Mouse (Mus musculus) limb, embryonic 11.5 days (tissue): ENCODE measurements around the gene Col6a1. TPM values are rescaled to one million over a fixed set of nuclear protein-coding genes. Genes with fewer than 3 reads are reported as not detected.
A peak's percentile ranks its signal among the peaks of the same experiment; 100 is the strongest.
"Not testable (repeated sequence)": the region's sequence is repeated elsewhere in the genome, so short reads cannot be mapped to it uniquely, and the experiment has no call there.

Source experiments
- ATAC-seq: fragments of 200-750 bp; cut with Nextera tagmentation; 2 replicates; pipeline ENCODE4 v1.8.0; 2017; ENCODE audit warnings: low read depth; ENCODE audit not compliant: insufficient number of reproducible peaks, low FRiP score, low TSS enrichment
- DNase-seq: peaks from one replicate; pipeline ENCODE4 v3.0.0-alpha.2; 2015; ENCODE audit warnings: low spot score
- H3K27ac ChIP-seq: fragments of 300-500 bp; sonication (generic); replicated peaks from 2 replicates; pipeline ENCODE4 v1.5.1; 2014; ENCODE audit warnings: low read depth, mild to moderate bottlenecking, low read length
- H3K27me3 ChIP-seq: fragments of 300-500 bp; sonication (generic); 2 replicates; pipeline ENCODE4 v1.6.1; 2014; ENCODE audit warnings: mild to moderate bottlenecking, low read length, mixed read lengths; ENCODE audit not compliant: control insufficient read depth, insufficient read depth
- H3K36me3 ChIP-seq: fragments of 300-500 bp; sonication (generic); 2 replicates; pipeline ENCODE4 v1.6.1; 2014; ENCODE audit warnings: mild to moderate bottlenecking, low read length, moderate library complexity, mixed read lengths; ENCODE audit not compliant: control insufficient read depth, insufficient read depth
- H3K4me1 ChIP-seq: fragments of 300-500 bp; sonication (generic); 2 replicates; pipeline ENCODE4 v1.6.1; 2014; ENCODE audit warnings: low read length, mixed read lengths; ENCODE audit not compliant: control insufficient read depth, insufficient read depth
- H3K4me2 ChIP-seq: fragments of 300-500 bp; sonication (generic); 2 replicates; pipeline ENCODE4 v1.6.1; 2014; ENCODE audit warnings: low read depth, mild to moderate bottlenecking, moderate library complexity; ENCODE audit not compliant: severe bottlenecking
- H3K4me3 ChIP-seq: fragments of 300-500 bp; sonication (generic); 2 replicates; pipeline ENCODE4 v1.5.1; 2014; ENCODE audit warnings: low read depth, low read length
- H3K9ac ChIP-seq: fragments of 300-500 bp; sonication (generic); 2 replicates; pipeline ENCODE4 v1.6.1; 2014; ENCODE audit warnings: mild to moderate bottlenecking, low read length
- H3K9me3 ChIP-seq: fragments of 300-500 bp; sonication (generic); 2 replicates; pipeline ENCODE4 v1.6.1; 2016; ENCODE audit warnings: low read length; ENCODE audit not compliant: control insufficient read depth
- WGBS: fragments of 180-500 bp; shearing (Covaris S2); extraction: QIAGEN DNeasy Blood & Tissue Kit; methylation state at CpG from one replicate; pipeline ENCODE4 v1.1.7; 2014; 5-methylcytosine and 5-hydroxymethylcytosine counted together
- polyA plus RNA-seq: library from polyadenylated mRNA; unstranded; fragments of >200 nt; fragmentation: Nextera tagmentation; extraction: Ambion mirVana; gene quantifications from 2 replicates; pipeline ENCODE4 v1.2.1, GENCODE M21; 2014

Col6a1 gene
- polyA plus RNA-seq, 1 experiment from 2014 or later: 9.7 TPM

DNA sequence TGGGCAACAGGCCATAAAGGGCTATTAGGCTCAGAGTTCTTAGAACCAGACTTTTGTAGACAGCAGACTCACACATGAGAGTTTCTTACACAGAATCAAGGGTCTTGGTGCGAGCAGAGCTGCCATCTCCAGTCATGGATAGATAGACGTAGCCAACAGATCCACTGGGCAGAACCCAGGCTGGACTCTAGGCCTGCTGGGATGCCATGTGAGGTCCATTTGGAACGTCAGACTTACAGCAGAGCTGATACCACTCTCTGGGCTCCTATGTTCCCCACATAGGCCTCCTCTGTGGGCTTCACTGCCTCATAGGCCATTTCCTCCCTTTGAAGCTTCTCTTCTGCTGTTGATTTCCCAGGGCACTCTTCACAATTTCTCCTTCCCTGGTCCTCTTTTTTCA, 27.7 kb upstream of the Col6a1 start:
- H3K4me1 ChIP-seq: no peaks in the 10 kb centered on the region
- no peak overlapping the region for H3K9ac ChIP-seq
- no peak overlapping the region for H3K4me3 ChIP-seq
- peak; percentile 15 for DNase-seq
- no peak overlapping the region for H3K4me2 ChIP-seq
- no peaks in the 10 kb centered on the region for H3K27me3 ChIP-seq
- no peaks in the 10 kb centered on the region for H3K9me3 ChIP-seq
- no peaks in the 10 kb centered on the region for H3K36me3 ChIP-seq
- ATAC-seq: no peak
- no peak overlapping the region for H3K27ac ChIP-seq
- WGBS: 91% methylated on average over 3 of the region's 3 CpGs

DNA sequence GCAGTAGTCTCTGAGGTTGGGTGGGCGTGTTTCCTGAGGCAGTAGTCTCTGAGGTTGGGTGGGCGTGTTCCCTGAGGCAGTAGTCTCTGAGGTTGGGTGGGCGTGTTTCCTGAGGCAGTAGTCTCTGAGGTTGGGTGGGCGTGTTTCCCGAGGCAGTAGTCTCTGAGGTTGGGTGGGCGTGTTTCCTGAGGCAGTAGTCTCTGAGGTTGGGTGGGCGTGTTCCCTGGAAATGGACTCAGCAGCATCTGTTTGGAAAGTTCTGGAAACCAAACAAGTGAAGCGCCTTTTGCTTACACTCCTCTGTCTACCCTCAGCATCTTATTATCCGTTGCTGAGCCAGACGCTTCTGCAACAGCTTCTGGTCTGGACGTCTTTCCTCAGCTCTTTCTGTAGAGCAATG, 18.3 kb upstream of the Col6a1 start:
- 51% methylated on average over 11 of the region's 11 CpGs for WGBS
- DNase-seq: peak; percentile 15
- not testable (repeated sequence) for H3K4me3 ChIP-seq, H3K4me1 ChIP-seq, H3K4me2 ChIP-seq, H3K27ac ChIP-seq, H3K9ac ChIP-seq, H3K9me3 ChIP-seq, ATAC-seq, H3K27me3 ChIP-seq, H3K36me3 ChIP-seq

DNA sequence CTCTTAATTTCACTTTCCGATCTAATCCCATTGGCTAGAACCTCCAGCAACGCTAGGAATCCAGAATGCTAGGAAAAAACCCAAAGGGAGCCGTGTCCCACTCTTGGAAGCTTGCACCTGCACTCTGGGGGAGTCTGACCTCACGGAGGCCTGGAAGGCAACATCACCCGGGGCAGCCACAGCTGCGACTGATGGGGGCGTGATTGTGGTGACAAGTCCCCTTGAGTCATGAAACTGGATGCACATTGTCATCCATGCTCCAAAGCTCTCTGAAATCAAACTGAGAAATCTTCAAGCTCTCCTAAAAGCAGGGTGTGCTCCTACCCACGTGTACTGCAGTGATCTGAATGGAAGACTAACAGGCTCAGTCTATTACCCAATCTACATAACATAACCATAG, 10.8 kb upstream of the Col6a1 start:
- H3K27me3 ChIP-seq: no peaks in the 10 kb centered on the region
- no peaks in the 10 kb centered on the region for H3K36me3 ChIP-seq
- no peak overlapping the region for H3K4me2 ChIP-seq
- DNase-seq: peak; percentile 17
- H3K9me3 ChIP-seq: no peaks in the 10 kb centered on the region
- H3K9ac ChIP-seq: no peak overlapping the region
- no peak overlapping the region for H3K27ac ChIP-seq
- ATAC-seq: no peak
- H3K4me3 ChIP-seq: no peak overlapping the region
- peaks cover 25% of the 10 kb centered on the region for H3K4me1 ChIP-seq
- 68% methylated on average over 8 of the region's 8 CpGs for WGBS

DNA sequence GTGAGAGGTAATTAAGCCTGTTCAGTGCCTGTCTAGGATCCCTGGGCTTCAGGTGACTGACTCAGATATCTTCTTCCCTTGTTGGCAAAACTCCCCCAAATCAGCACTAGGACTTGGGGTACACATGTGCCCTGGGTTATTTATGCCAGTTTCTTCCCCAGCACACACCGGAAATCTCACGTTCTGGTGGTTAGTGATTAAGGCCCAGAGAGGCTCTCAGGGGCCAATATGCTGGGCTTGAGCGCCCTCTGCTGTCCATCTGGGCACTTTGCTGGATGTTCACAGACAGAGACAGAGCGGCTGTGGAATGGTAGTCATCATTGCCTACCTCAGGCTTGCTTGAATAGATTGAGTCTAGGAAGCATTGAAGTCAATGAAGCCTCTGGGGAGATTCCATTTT, 9.0 kb upstream of the Col6a1 start:
- Histone ChIP-seq H3K27me3 (no peaks in the 10 kb centered on the region), H3K4me1 (peaks cover 26% of the 10 kb centered on the region), H3K9ac (no peak overlapping the region), H3K4me3 (no peak overlapping the region), H3K36me3 (no peaks in the 10 kb centered on the region), H3K9me3 (no peaks in the 10 kb centered on the region), H3K27ac (no peak overlapping the region), H3K4me2 (no peak overlapping the region)
- 2% methylated on average over 4 of the region's 4 CpGs for WGBS
- ATAC-seq (peak; percentile 28; the same call in 1 of the 2 replicates), DNase-seq (peak; percentile 89)

DNA sequence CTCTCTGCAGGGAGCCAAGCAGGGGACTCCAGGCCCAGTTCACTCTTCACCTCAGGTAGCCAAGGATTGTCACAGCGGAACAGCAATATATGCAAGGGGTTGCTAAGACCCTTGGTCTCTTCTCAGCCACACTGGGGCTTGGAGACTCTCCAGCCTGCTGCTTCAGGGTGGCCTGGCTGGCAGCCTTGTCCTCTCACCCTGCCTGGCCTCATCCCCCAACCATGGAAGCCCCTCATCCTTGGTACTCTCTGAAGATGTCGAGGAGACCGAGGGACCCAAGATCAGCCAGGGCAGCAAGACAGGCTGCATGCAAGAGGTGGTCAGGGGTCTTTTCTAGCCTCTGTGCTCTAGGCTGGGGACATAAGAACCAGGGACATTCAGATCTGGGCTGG, 7.7 kb upstream of the Col6a1 start:
- H3K27me3 ChIP-seq: no peaks in the 10 kb centered on the region
- H3K27ac ChIP-seq: peak overlapping the region; percentile 79
- H3K4me2 ChIP-seq: peak overlapping the region; percentile 26
- no peaks in the 10 kb centered on the region for H3K36me3 ChIP-seq
- 45% methylated on average over 3 of the region's 3 CpGs for WGBS
- no peak overlapping the region for H3K9ac ChIP-seq
- H3K9me3 ChIP-seq: no peaks in the 10 kb centered on the region
- 0 out of 2 replicates have a peak, but pooled peaks have one; percentile 1 for ATAC-seq
- peaks cover 26% of the 10 kb centered on the region for H3K4me1 ChIP-seq
- no peak overlapping the region for H3K4me3 ChIP-seq
- DNase-seq: no peak

DNA sequence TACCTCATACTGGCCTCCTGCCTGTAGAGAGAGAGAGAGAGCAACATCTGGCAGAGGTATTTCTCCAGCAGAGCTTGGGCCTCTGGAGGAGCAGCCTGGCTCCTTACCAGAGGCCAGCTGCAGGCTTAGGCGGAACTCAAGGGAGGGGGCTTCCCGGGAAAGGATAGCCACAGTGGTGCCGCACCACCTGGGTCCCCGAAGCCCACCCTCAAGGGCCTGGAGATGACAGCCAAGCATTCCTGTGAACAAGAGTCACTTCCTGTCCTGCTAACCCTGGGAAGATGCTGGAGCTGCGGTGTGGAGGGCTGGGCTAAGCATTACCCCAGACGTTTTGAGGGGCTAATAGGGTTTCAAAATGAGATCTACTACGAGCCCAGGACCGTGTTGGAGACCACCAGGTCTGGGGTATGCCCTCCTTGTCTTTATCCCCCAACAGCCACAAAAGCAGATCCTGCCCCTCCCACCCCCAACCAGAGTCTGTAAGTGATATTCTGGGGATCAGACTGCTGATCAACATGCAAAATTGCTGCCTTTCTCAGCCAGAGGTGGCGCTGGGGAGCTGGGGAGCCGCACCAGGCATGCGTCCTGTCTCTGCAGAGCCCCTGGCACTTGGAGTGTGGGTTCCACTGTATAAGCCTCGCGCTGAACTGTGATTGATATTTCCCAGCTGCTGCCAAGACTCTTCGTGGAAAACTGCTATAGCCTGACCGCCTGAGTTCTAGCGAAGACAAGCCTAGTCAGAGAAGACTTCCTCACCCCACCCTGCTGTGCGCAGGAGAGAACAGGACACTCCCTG, 7.1 kb upstream of the Col6a1 start:
- H3K9ac ChIP-seq: 0 out of 2 replicates have a peak overlapping the region, but pooled peaks have one; percentile 5
- peak; percentile 91 for DNase-seq
- no peaks in the 10 kb centered on the region for H3K27me3 ChIP-seq
- no peaks in the 10 kb centered on the region for H3K9me3 ChIP-seq
- peaks cover 26% of the 10 kb centered on the region for H3K4me1 ChIP-seq
- ATAC-seq: peak; percentile 89
- H3K27ac ChIP-seq: peak overlapping the region; percentile 79
- 0 out of 2 replicates have a peak overlapping the region, but pooled peaks have one; percentile 1 for H3K4me3 ChIP-seq
- H3K4me2 ChIP-seq: peak overlapping the region; percentile 26
- H3K36me3 ChIP-seq: no peaks in the 10 kb centered on the region
- WGBS: 8% methylated on average over 17 of the region's 17 CpGs

DNA sequence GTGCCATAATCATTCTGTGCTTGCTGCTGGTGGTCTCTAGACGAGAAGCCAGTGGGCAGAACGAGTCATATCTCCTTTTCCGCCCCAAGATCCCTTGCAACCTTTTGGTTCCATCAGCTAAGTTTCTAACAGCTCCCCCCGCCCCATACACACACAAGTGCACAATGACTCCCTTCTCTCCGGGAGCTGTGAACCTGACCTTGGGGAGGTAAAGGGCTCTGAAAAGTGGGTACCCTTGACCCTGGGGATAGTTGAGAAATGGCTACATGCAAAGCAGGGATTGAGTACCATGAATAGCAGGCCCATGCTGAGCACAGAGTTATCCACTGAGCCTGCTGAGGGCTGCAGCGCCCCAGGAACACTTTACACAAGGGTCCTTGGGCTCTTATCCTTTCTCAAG, 6.4 kb upstream of the Col6a1 start:
- DNase-seq (no peak), ATAC-seq (no peak)
- Histone ChIP-seq H3K27ac (peak overlapping the region; percentile 79), H3K4me2 (no peak overlapping the region), H3K9ac (no peak overlapping the region), H3K36me3 (no peaks in the 10 kb centered on the region), H3K9me3 (no peaks in the 10 kb centered on the region), H3K27me3 (no peaks in the 10 kb centered on the region), H3K4me1 (peaks cover 26% of the 10 kb centered on the region), H3K4me3 (no peak overlapping the region)
- 70% methylated on average over 6 of the region's 6 CpGs for WGBS

DNA sequence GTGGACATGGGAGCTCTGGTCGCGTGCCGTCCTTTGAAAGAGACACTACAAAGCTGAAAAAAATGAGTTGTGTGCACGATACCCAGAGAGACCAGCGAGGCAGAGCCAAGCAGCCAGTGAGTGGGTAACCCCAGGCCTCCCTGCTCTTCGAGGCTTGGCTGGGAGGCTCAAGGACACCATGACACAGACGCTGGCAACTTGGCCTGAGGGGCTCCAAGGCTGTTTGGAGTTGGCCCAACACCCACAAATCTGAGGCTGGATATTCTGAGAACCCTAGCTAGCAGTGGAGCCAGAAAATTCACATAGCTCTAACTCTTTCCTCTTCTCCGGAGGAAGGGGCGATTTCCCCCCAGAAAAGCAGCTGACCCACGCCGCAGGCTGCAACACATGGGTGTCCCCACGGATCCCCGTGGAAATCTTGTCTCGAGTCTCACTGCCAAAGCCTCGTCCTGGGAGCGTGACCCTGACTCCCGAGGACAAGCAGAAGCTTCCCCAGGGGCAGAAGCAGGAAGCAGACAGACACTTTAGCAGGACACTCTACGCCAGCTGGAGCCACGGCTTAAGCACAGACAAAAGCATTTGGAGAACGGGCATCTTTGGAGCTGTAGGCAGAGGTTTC, 5.8 kb upstream of the Col6a1 start:
- no peak overlapping the region for H3K4me2 ChIP-seq
- no peak overlapping the region for H3K9ac ChIP-seq
- no peak overlapping the region for H3K4me3 ChIP-seq
- H3K27ac ChIP-seq: no peak overlapping the region; the same call in 1 of the 2 replicates
- no peaks in the 10 kb centered on the region for H3K27me3 ChIP-seq
- no peaks in the 10 kb centered on the region for H3K9me3 ChIP-seq
- DNase-seq (no peak), ATAC-seq (no peak)
- 75% methylated on average over 20 of the region's 20 CpGs for WGBS
- no peaks in the 10 kb centered on the region for H3K36me3 ChIP-seq
- peaks cover 26% of the 10 kb centered on the region for H3K4me1 ChIP-seq
